Mouse (Mus musculus) liver, adult 10 weeks (tissue): ENCODE data around the gene Gm4141. TPM values are rescaled to one million over a fixed set of nuclear protein-coding genes. Genes with fewer than 3 reads are reported as not detected.

Experiments
- polyA plus RNA-seq: library from polyadenylated mRNA; stranded (reverse); fragments of 350-450 nt; fragmentation: Illumina TruSeq; extraction: RNeasy Lipid Tissue Mini Kit (QIAGEN cat#74804); gene quantifications from one replicate; pipeline ENCODE4 v1.2.3, GENCODE M21; 2014; ENCODE audit warnings: low read depth, low replicate concordance

Gene Gm4141
- polyA plus RNA-seq, result not detected

DNA sequence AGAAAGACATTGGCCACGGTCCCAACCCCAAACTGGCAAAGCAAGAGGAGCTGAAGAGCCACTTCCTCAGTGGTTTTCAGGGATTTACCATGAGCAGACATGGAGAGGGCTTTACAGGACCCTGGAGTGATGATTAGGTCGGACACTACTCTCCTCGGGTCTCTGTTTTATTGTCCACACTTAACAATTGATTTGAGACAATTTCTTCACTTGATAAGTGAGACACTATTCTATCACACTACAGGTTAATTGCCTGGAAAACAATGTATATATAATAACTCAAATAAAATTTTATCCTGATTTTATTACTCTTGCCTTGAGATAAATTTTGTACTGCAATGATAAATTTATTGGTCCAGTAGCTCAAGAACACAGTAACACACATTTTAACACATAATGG is at the start of gene Gm4141:
Gene Gm4141 (minus strand): TSS at position 101 of the 400 bp plus-strand sequence.

DNA sequence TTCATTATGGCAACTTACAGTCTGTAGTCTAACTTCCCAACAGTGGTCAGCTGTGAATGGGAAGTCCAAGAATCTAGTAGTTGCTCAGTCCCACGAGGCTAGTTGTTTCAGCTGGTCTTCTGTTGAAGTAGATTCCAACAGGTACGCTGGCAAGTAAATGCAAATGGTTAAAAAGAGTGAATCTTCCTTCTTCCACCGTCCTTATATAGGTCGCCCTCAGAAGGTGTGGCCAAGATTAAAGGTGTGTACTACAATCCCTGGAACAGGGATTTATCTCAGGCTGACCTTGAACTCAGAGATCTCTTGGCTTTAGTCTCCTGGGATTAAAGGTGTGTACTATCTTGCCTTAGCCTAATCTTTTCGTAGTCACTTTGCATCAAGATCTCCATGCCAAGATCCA is 22.9 kb upstream of the Gm4141 start, which contains the start of gene Gm4513:
Gene Gm4513 (minus strand): TSS at position 101 of the 400 bp plus-strand sequence.

DNA sequence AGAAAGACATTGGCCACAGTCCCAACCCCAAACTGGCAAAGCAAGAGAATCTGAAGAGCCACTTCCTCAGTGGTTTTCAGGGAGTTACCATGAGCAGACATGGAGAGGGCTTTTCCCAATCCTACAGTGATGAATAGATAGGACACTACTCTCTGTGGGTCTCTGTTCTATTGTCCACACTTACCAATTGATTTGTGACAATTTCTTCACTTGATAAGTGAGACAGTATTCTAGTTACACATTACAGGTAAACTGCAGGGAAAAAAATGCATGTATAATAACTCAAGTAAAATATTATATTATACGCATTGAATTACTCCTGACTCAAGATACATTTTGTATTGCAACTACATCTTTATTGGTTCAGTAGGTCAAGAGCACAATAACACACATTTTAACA is 30.4 kb downstream of the Gm4141 start, which contains the start of gene Gm5726:
Gene Gm5726 (minus strand): TSS at position 101 of the 400 bp plus-strand sequence.

GRCm38 (mm10) chr7:20533537-20533936 is 42.5 kb downstream of the Gm4141 start, which contains the start of gene Vmn1r104:
TSS of gene Vmn1r104 (plus strand) at chr7:20533837.

Other genes with a start within 250 kb of the Gm4141 start
- not detected for gene Gm4133, start 242.2 kb downstream of the Gm4141 start, polyA plus RNA-seq
- not detected for gene Gm5728, start 200.8 kb downstream of the Gm4141 start, polyA plus RNA-seq
- gene Vmn1r100, start 158.3 kb downstream of the Gm4141 start, polyA plus RNA-seq, result not detected
- gene Vmn1r101, start 133.6 kb downstream of the Gm4141 start, polyA plus RNA-seq, result not detected
- gene Gm10670, start 101.3 kb downstream of the Gm4141 start, polyA plus RNA-seq, result not detected
- not detected for gene Vmn1r103, start 65.7 kb downstream of the Gm4141 start, polyA plus RNA-seq
- not detected for gene Vmn1r104, start 42.4 kb downstream of the Gm4141 start, polyA plus RNA-seq
- gene Gm5726, start 30.5 kb downstream of the Gm4141 start, polyA plus RNA-seq, result not detected
- gene Gm4513, start 22.8 kb upstream of the Gm4141 start, polyA plus RNA-seq, result not detected
- gene Vmn1r107, start 92.7 kb upstream of the Gm4141 start, polyA plus RNA-seq, result not detected
- gene Vmn1r111, start 127.0 kb upstream of the Gm4141 start, polyA plus RNA-seq, result not detected
- not detected for gene Gm10668, start 154.4 kb upstream of the Gm4141 start, polyA plus RNA-seq
- not detected for gene Vmn1r112, start 194.9 kb upstream of the Gm4141 start, polyA plus RNA-seq
- not detected for gene Vmn1r113, start 211.0 kb upstream of the Gm4141 start, polyA plus RNA-seq
- gene Vmn1r114, start 235.9 kb upstream of the Gm4141 start, polyA plus RNA-seq, result not detected